Mouse (Mus musculus): ENCODE measurements around the gene Piwil4.

DNA sequence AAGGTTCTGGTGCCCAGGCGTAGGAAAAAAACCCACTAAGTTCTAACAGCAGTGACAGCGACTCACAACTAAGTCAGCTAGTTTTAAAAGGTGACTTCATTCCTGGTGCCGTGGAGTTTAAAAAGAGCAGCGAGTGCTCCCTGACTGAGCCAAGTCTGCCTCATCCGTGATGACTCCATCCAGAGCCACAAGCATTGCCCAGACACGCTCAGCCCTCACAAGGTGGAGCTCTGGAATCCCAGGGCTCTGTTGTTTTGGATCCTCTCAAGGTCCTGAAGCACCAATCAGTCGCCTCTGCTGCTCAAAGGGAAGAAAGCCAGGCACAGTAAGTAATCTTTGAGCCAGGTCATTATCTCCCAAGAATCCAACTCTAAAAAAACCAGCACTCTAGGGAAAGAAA is 77.7 kb downstream of the Piwil4 start:
- TF ChIP-seq POLR2A (IDR thresholded peaks at IDR 0.05; ENCODE audit: extremely low read depth, insufficient read depth, low read length): no peak
- TF ChIP-seq CTCF (IDR thresholded peaks at IDR 0.05; ENCODE audit: extremely low read depth, insufficient read depth, low read length): no peak

All from cortical plate, adult 2 months (tissue).